Mouse (Mus musculus): ENCODE results near the gene Map3k13.

DNA sequence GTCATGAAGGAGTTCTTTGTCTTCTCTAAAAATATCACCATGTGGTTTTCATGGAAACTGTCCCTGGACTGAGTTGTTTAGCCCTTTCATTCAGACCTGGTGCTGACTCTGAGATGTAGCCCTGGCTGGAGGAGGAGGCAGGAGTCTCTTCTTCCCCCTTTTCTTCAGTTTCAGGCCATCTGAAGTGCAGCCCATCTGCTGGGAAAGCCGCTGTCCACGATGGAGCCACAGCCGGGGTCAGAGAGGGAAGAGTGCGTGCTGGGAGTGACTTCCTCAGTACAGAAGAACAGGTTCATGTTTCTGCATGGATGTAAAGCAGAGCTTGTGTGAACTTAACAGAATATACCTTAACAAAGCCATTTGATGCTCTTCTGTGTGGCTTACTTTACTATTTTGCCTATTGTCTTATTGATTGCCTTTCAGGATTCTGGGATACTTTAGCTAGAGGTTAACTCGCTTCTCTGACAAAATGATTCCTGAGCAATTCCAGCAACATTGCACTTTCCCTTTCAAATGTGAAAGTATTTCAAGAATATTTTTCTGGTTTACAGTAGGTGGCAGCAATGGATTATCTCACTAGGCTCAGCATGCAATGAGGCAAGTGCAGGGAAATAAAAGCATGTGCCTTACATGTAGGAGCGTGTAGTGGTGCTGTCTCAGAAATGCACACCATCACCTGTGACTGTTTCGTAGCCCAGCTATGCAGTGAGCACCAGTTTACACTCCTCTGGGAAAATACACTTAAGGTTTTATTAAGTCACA is 42.3 kb downstream of the Map3k13 start:
- TF ChIP-seq POLR2A (IDR thresholded peaks at IDR 0.05; ENCODE audit: control insufficient read depth, low read depth, low read length) (no peak), CTCF (IDR thresholded peaks at IDR 0.05; ENCODE audit: control insufficient read depth, insufficient read depth, insufficient replicate concordance, low read depth, low read length) (no peak)
